Mouse (Mus musculus) cerebellum, adult 18-20 months (tissue): ENCODE data around the gene Olfr154.
"Not testable (repeated sequence)": the region's sequence is repeated elsewhere in the genome, so short reads cannot be mapped to it uniquely, and the experiment has no call there.

ENCODE experiments used
- DNase-seq, 2 experiments: peaks; one replicate each; pipeline ENCODE4 v3.0.0; 2021

The Olfr154 gene

GRCm38 (mm10) chr2:85664355-85664754, at the start of gene Olfr154:
Olfr154 (minus strand) TSS chr2:85664455.
- DNase-seq = not testable (repeated sequence)

- no peak for DNase-seq
These were observed 46.9 kb upstream of the Olfr154 start for GRCm38 (mm10) chr2:85711159-85711558.

- not testable (repeated sequence) for DNase-seq
These were observed 46.4 kb upstream of the Olfr154 start for GRCm38 (mm10) chr2:85710680-85711079.

GRCm38 (mm10) chr2:85689131-85689530, 24.9 kb upstream of the Olfr154 start, which contains the start of gene Olfr1008:
Olfr1008 (plus strand) TSS chr2:85689431.
- DNase-seq = no peak

GRCm38 (mm10) chr2:85678667-85679066, 14.4 kb upstream of the Olfr154 start, which contains the start of gene Olfr1006:
Olfr1006 (minus strand) TSS chr2:85678767.
- no peak for DNase-seq

GRCm38 (mm10) chr2:85650604-85651003, 13.7 kb downstream of the Olfr154 start, which contains the start of gene Olfr1002:
Olfr1002 (minus strand) TSS chr2:85650704.
- no peak for DNase-seq
